Mouse (Mus musculus) G1E (cell line): Measurements from ENCODE around the gene Themis2. TPM values are rescaled to one million over a fixed set of nuclear protein-coding genes. Genes with fewer than 3 reads are reported as not detected.
"Not testable (repeated sequence)": the region's sequence is repeated elsewhere in the genome, so short reads cannot be mapped to it uniquely, and the experiment has no call there.

Experiments
- ATAC-seq: 2 replicates; pipeline ENCODE4 v1.8.0; 2016; ENCODE audit warnings: mild to moderate bottlenecking; ENCODE audit not compliant: insufficient number of reproducible peaks, poor library complexity, low FRiP score, severe bottlenecking; ENCODE audit errors: extremely low read depth
- DNase-seq: peaks from one replicate; pipeline ENCODE4 v3.0.0; 2012; ENCODE audit warnings: low spot score
- H3K27me3 ChIP-seq: 2 replicates; pipeline ENCODE4 v1.6.1; 2012; ENCODE audit warnings: mild to moderate bottlenecking, low read length, inconsistent platforms; ENCODE audit not compliant: insufficient read depth
- H3K36me3 ChIP-seq: replicated peaks from 2 replicates; pipeline ENCODE3; 2012; ENCODE audit warnings: mild to moderate bottlenecking, inconsistent platforms
- H3K4me1 ChIP-seq: 2 replicates; pipeline ENCODE4 v1.6.1; 2012; ENCODE audit warnings: low read depth, low read length, inconsistent platforms, mixed read lengths; ENCODE audit not compliant: insufficient read depth
- H3K4me3 ChIP-seq: 2 replicates; pipeline ENCODE4 v1.5.1; 2012; ENCODE audit warnings: low read depth, mild to moderate bottlenecking, inconsistent platforms, low read length, moderate library complexity, mixed read lengths
- H3K9me3 ChIP-seq: replicated peaks from 2 replicates; pipeline ENCODE4 v1.6.1; 2012; ENCODE audit warnings: inconsistent platforms
- CTCF ChIP-seq: IDR thresholded peaks from 2 replicates; pipeline ENCODE4 v1.5.1; 2012; ENCODE audit warnings: low read depth, low read length, inconsistent platforms, mixed read lengths
- GATA1 ChIP-seq: IDR thresholded peaks from 2 replicates; pipeline ENCODE4 v1.6.1; 2012; ENCODE audit warnings: borderline replicate concordance, low read length, inconsistent platforms, mixed read lengths
- GATA2 ChIP-seq: IDR thresholded peaks from 2 replicates; pipeline ENCODE4 v1.6.1; 2012; ENCODE audit warnings: low read depth, low read length, inconsistent platforms, borderline replicate concordance
- POLR2AphosphoS5 ChIP-seq: IDR thresholded peaks from 2 replicates; pipeline ENCODE4 v1.6.1; 2012; ENCODE audit warnings: low read depth, low read length, inconsistent platforms; ENCODE audit not compliant: insufficient replicate concordance
- TAL1 ChIP-seq: conservative IDR thresholded peaks from 2 replicates; pipeline ENCODE4 v1.6.1; 2012; ENCODE audit warnings: low read depth, low read length, inconsistent platforms, mixed read lengths
- polyA plus RNA-seq: library from polyadenylated mRNA; stranded (reverse); fragments of >175 nt; gene quantifications from 2 replicates; pipeline ENCODE4 v1.2.3, GENCODE M21; 2012
- total RNA-seq, 2 experiments: library from RNA; stranded (forward) in 1 of 2; stranded (reverse) in 1 of 2; fragments of 200-1000 nt in 1 of 2; fragments of >200 nt in 1 of 2; fragmentation: Nextera tagmentation in 1 of 2; gene quantifications; 2 replicates each; pipeline ENCODE4 v1.2.3; 2014 to 2017

Gene Themis2
- total and polyA plus RNA-seq, 3 experiments = 0.16 to 0.55 (median 0.38) TPM

GRCm38 (mm10) chr4:132801176-132802077 lies 5.2 kb upstream of the Themis2 start:
- TF ChIP-seq CTCF (no peak), GATA1 (no peak), TAL1 (no peak), GATA2 (no peak), POLR2AphosphoS5 (no peak)
- H3K36me3 ChIP-seq = no peaks in the 10 kb centered on the region
- H3K4me1 ChIP-seq = peaks cover 29% of the 10 kb centered on the region
- H3K27me3 ChIP-seq = peaks cover 33% of the 10 kb centered on the region
- H3K4me3 ChIP-seq = no peak overlapping the region
- DNase-seq = no peak
- no peaks in the 10 kb centered on the region for H3K9me3 ChIP-seq
- no peak for ATAC-seq

- no peak for ATAC-seq
- Histone ChIP-seq H3K9me3 (no peaks in the 10 kb centered on the region), H3K4me3 (no peak overlapping the region), H3K4me1 (peaks cover 35% of the 10 kb centered on the region), H3K36me3 (no peaks in the 10 kb centered on the region), H3K27me3 (peaks cover 44% of the 10 kb centered on the region)
- no peak for DNase-seq
- TF ChIP-seq GATA1 = no peak
- TF ChIP-seq CTCF = no peak
- no peak for TF ChIP-seq POLR2AphosphoS5
- TF ChIP-seq TAL1 = no peak
- TF ChIP-seq GATA2 = no peak
These were observed 3.7 kb upstream of the Themis2 start for GRCm38 (mm10) chr4:132799845-132800244.

GRCm38 (mm10) chr4:132798666-132799065 lies 2.5 kb upstream of the Themis2 start:
- not testable (repeated sequence) for ATAC-seq, DNase-seq, H3K4me3 ChIP-seq, H3K36me3 ChIP-seq, H3K9me3 ChIP-seq
- H3K27me3 ChIP-seq = peaks cover 54% of the 10 kb centered on the region
- peaks cover 32% of the 10 kb centered on the region for H3K4me1 ChIP-seq

- no peaks in the 10 kb centered on the region for H3K36me3 ChIP-seq
- peaks cover 55% of the 10 kb centered on the region for H3K27me3 ChIP-seq
- H3K9me3 ChIP-seq = no peaks in the 10 kb centered on the region
- H3K4me3 ChIP-seq = no peak overlapping the region
- DNase-seq (no peak), ATAC-seq (no peak)
- TF ChIP-seq POLR2AphosphoS5 (no peak), CTCF (no peak), GATA2 (no peak), TAL1 (no peak), GATA1 (no peak)
- H3K4me1 ChIP-seq = peaks cover 32% of the 10 kb centered on the region
These were observed 1.8 kb upstream of the Themis2 start for GRCm38 (mm10) chr4:132798028-132798427.

GRCm38 (mm10) chr4:132797461-132797860 lies 1.3 kb upstream of the Themis2 start:
- peaks cover 32% of the 10 kb centered on the region for H3K4me1 ChIP-seq
- H3K4me3 ChIP-seq = no peak overlapping the region
- ATAC-seq = no peak

GRCm38 (mm10) chr4:132795171-132795570 lies 1.0 kb downstream of the Themis2 start:
- H3K4me3 ChIP-seq = no peak overlapping the region

More at GRCm38 (mm10) chr4:132797461-132797860, 1.3 kb upstream of the Themis2 start:
- peaks cover 60% of the 10 kb centered on the region for H3K27me3 ChIP-seq
- no peaks in the 10 kb centered on the region for H3K9me3 ChIP-seq
- no peaks in the 10 kb centered on the region for H3K36me3 ChIP-seq
- TF ChIP-seq GATA1 = no peak
- TF ChIP-seq POLR2AphosphoS5 = no peak
- DNase-seq = no peak

GRCm38 (mm10) chr4:132794760-132795159 lies 1.4 kb downstream of the Themis2 start:
- H3K4me1 ChIP-seq = peaks cover 24% of the 10 kb centered on the region
- H3K4me3 ChIP-seq = no peak overlapping the region
- no peaks in the 10 kb centered on the region for H3K36me3 ChIP-seq
- H3K9me3 ChIP-seq = no peaks in the 10 kb centered on the region
- TF ChIP-seq GATA2 (no peak), TAL1 (no peak), POLR2AphosphoS5 (no peak), GATA1 (no peak), CTCF (no peak)
- ATAC-seq (no peak), DNase-seq (no peak)
- peaks cover 60% of the 10 kb centered on the region for H3K27me3 ChIP-seq

More at GRCm38 (mm10) chr4:132795171-132795570, 1.0 kb downstream of the Themis2 start:
- ATAC-seq (no peak), DNase-seq (no peak)
- peaks cover 60% of the 10 kb centered on the region for H3K27me3 ChIP-seq
- no peak for TF ChIP-seq CTCF
- TF ChIP-seq GATA2 = no peak
- TF ChIP-seq TAL1 = no peak
- TF ChIP-seq GATA1 = no peak
- no peak for TF ChIP-seq POLR2AphosphoS5
- no peaks in the 10 kb centered on the region for H3K36me3 ChIP-seq
- peaks cover 24% of the 10 kb centered on the region for H3K4me1 ChIP-seq
- no peaks in the 10 kb centered on the region for H3K9me3 ChIP-seq
